Comparison of ENCODE assay signal across 16 mouse cellular contexts in the genomic region with DNA sequence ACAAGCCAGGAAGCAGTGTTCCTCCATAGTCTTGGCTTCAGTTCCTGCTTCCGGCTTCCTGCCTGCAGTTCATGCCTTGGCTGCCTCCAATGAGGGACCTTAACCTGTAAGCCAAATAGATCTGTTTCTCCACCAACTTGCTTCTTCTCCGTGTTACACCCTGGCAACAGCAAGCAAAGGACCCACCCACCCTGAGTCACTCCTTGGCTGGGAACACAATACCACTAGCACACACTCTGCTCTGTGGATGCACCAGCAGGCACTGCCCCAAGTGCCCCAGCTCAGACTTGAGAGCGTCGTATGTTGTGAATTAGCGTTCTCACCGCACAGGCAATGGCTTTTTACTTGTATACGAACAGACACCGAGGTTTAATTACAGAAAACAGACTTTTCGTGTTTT. TPM values are rescaled to one million over a fixed set of nuclear protein-coding genes. Genes with fewer than 3 reads are reported as not detected.
DNase-seq lines count a peak whose midpoint lies in the region; ATAC-seq and TF ChIP-seq lines count a peak whose summit lies in the region.
"Had no signal": no experiment of that assay in that cellular context is flagged by ENCODE, and none has a peak within 500 bp of the region (broad histone marks: within the 10 kb centered on the region; RNA-seq: fewer than 3 reads in every experiment).

No protein-coding gene starts in this region.

- DNase-seq in gastrocnemius, adult 2 months = peak; percentile 68
- DNase-seq in gastrocnemius, postnatal 10 days = no peak
- peak; percentile 4 for DNase-seq in urinary bladder, postnatal 25 days (ENCODE audit: low spot score)
- no peak for DNase-seq in urinary bladder, adult 2 months (ENCODE audit: low spot score)
- peak; percentile 35 for DNase-seq in gastrocnemius, postnatal 14 days
- no peak for DNase-seq in B cell, adult 2 months
- no peak for DNase-seq in layer of hippocampus, postnatal 36 days
- DNase-seq: heart, adult 2 months; heart, postnatal 4 days; liver had no signal

- peak overlapping the region; percentile 4; the same call in 1 of the 2 replicates for H3K4me3 ChIP-seq in gastrocnemius, adult 2 months
- H3K4me3 ChIP-seq: heart, adult 2 months; midbrain, embryonic 10.5 days; stomach, embryonic 15.5 days had no signal

- intact Hi-C loops in gastrocnemius, adult 2 months (cut with DNase I) = no loop called here
- intact Hi-C loops in gastrocnemius, postnatal 14 days (cut with DNase I; ENCODE audit: low total_unique reads) = no loop called here

- no peak overlapping the region for H3K27ac ChIP-seq in gastrocnemius, adult 2 months
- H3K27ac ChIP-seq: heart, adult 2 months; midbrain, embryonic 10.5 days; stomach, embryonic 15.5 days had no signal

- ATAC-seq in erythroblast, adult 5-6 weeks (replicated peaks; ENCODE audit: low FRiP score, poor library complexity, severe bottlenecking) = no peak
- ATAC-seq: CD4-positive, CD25-positive, alpha-beta regulatory T cell, adult 4 months; forebrain, embryonic 14.5 days; intestine, embryonic 16.5 days had no signal

- TF ChIP-seq CTCF in gastrocnemius, adult 2 months (IDR thresholded peaks at IDR 0.05) = no peak

RNA-seq across cellular contexts. Expression of gene Mvk, which starts 57.2 kb away (rescaled TPM):
- 10 to 100 TPM in 1 of 2 experiments, 1 to 10 TPM in 1; 9.6 to 10.3 TPM for total RNA-seq in gastrocnemius, adult 2 months (2021)
- 10 to 100 TPM; 13.8 to 15.1 TPM for total RNA-seq in gastrocnemius, postnatal 10 days (2021)
- 26.6 and 30.2 TPM in 2 replicates for polyA plus RNA-seq in urinary bladder, adult 2 months (2012; rRNA removed)
- total RNA-seq in gastrocnemius, postnatal 14 days (2021) = 10 to 100 TPM in 1 of 2 experiments, 1 to 10 TPM in 1; 9.1 to 13.8 TPM
- total RNA-seq in erythroblast, adult 5-6 weeks (2015; ENCODE audit: low replicate concordance) = 2.1 TPM in 1 of 2 replicates, not detected in the other
- 2.0 TPM in 1 of 2 replicates, not detected in the other for total RNA-seq in erythroblast, adult 5-6 weeks (2017; ENCODE audit: low replicate concordance)
- total RNA-seq in layer of hippocampus, postnatal 36 days (2021) = 10 to 100 TPM; 25.0 to 27.1 TPM

RNA-seq across cellular contexts. Expression of gene Mmab, which starts 57.4 kb away (rescaled TPM):
- total RNA-seq in gastrocnemius, adult 2 months (2021) = 10 to 100 TPM; 17.3 to 19.0 TPM
- total RNA-seq in gastrocnemius, postnatal 10 days (2021) = 10 to 100 TPM; 10.4 to 11.0 TPM
- polyA plus RNA-seq in urinary bladder, adult 2 months (2012; rRNA removed) = 17.0 and 17.4 TPM in 2 replicates
- total RNA-seq in gastrocnemius, postnatal 14 days (2021) = 10 to 100 TPM in 1 of 2 experiments, 1 to 10 TPM in 1; 9.9 to 11.4 TPM
- total RNA-seq in erythroblast, adult 5-6 weeks (2015; ENCODE audit: low replicate concordance) = 0.38 and 1.0 TPM in 2 replicates
- total RNA-seq in erythroblast, adult 5-6 weeks (2017; ENCODE audit: low replicate concordance) = 0.26 and 1.4 TPM in 2 replicates
- 10 to 100 TPM; 18.3 to 19.0 TPM for total RNA-seq in layer of hippocampus, postnatal 36 days (2021)

Comparison
In these comparisons a context has a peak if more than half of its experiments do, and no peak if none do; other contexts are left out.
1. DNase-seq: peak in gastrocnemius, adult 2 months (single experiment), urinary bladder, postnatal 25 days (single experiment) and gastrocnemius, postnatal 14 days (single experiment); none in gastrocnemius, postnatal 10 days (single experiment), urinary bladder, adult 2 months (single experiment), B cell, adult 2 months (0 of 2) and layer of hippocampus, postnatal 36 days (0 of 2).
2. RNA of gene Mmab, which starts 57.4 kb away (total RNA-seq): 18.3 to 19.0 TPM in layer of hippocampus, postnatal 36 days, 17.3 to 19.0 TPM in gastrocnemius, adult 2 months, 9.9 to 11.4 TPM in gastrocnemius, postnatal 14 days and 10.4 to 11.0 TPM in gastrocnemius, postnatal 10 days; 0.26 to 1.4 TPM in erythroblast, adult 5-6 weeks; every median in the first group is over 4 times any median in the second.